Mouse (Mus musculus) lung, postnatal 0 days (tissue): ENCODE results near the gene Olfr1019.

Experiments used
- CTCF ChIP-seq: IDR thresholded peaks from 2 replicates; pipeline ENCODE4 v1.5.1; 2016; ENCODE audit warnings: antibody characterized with exemption, mild to moderate bottlenecking
- EP300 ChIP-seq: IDR thresholded peaks from 2 replicates; pipeline ENCODE4 v1.6.1; 2016; ENCODE audit warnings: antibody characterized with exemption, mild to moderate bottlenecking, control low read depth

- TF ChIP-seq EP300, result no peak
- TF ChIP-seq CTCF, result no peak
Measured at GRCm38 (mm10) chr2:85818179-85818578, 27.1 kb downstream of the Olfr1019 start, which contains the start of gene Olfr1018.
